Mouse (Mus musculus): ENCODE results near the gene Cdk14. TPM values are rescaled to one million over a fixed set of nuclear protein-coding genes. Genes with fewer than 3 reads are reported as not detected.

Gene Cdk14
- 10.8 and 14.3 TPM in 2 replicates for polyA plus RNA-seq (2015; fragmentation: Nextera tagmentation; extraction: Ambion mirVana)

- Histone ChIP-seq H3K36me3 (no peaks in the 10 kb centered on the region), H3K4me2 (no peak within 1 kb of the TSS), H3K27ac (replicated peaks) (no peak within 1 kb of the TSS), H3K9me3 (no peaks in the 10 kb centered on the region), H3K9ac (no peak within 1 kb of the TSS), H3K4me1 (peaks cover 15% of the 10 kb centered on the region), H3K27me3 (replicated peaks) (no peaks in the 10 kb centered on the region), H3K4me3 (no peak within 1 kb of the TSS)
- 71% methylated on average over 9 of the region's 9 CpGs for whole genome bisulfite sequencing
- no peak for ATAC-seq (ENCODE audit: extremely low read depth, insufficient number of reproducible peaks, low FRiP score, low TSS enrichment)
Observed at GRCm38 (mm10) chr5:5419992-5420455, at the start of gene Cdk14. Gene Cdk14, minus strand, starts transcription at chr5:5420312.

GRCm38 (mm10) chr5:5465256-5465655 lies 45.1 kb upstream of the Cdk14 start:
- H3K27ac ChIP-seq (replicated peaks) = no peak overlapping the region
- H3K27me3 ChIP-seq (replicated peaks) = no peaks in the 10 kb centered on the region
- no peak overlapping the region for H3K4me3 ChIP-seq
- no peak overlapping the region for H3K4me2 ChIP-seq
- no peaks in the 10 kb centered on the region for H3K9me3 ChIP-seq
- no peaks in the 10 kb centered on the region for H3K36me3 ChIP-seq
- no peaks in the 10 kb centered on the region for H3K4me1 ChIP-seq
- no peak for ATAC-seq (ENCODE audit: extremely low read depth, insufficient number of reproducible peaks, low FRiP score, low TSS enrichment)
- no peak overlapping the region for H3K9ac ChIP-seq
- 45% methylated on average over 1 of the region's 1 CpGs for WGBS

- Histone ChIP-seq H3K27ac (replicated peaks) (no peak overlapping the region), H3K4me1 (no peaks in the 10 kb centered on the region), H3K36me3 (no peaks in the 10 kb centered on the region), H3K9me3 (no peaks in the 10 kb centered on the region), H3K4me3 (no peak overlapping the region), H3K27me3 (replicated peaks) (no peaks in the 10 kb centered on the region), H3K4me2 (no peak overlapping the region), H3K9ac (no peak overlapping the region)
- no peak for ATAC-seq (ENCODE audit: extremely low read depth, insufficient number of reproducible peaks, low FRiP score, low TSS enrichment)
- WGBS = 57% methylated on average over 5 of the region's 5 CpGs
Observed at GRCm38 (mm10) chr5:5431746-5432438, 11.8 kb upstream of the Cdk14 start.

GRCm38 (mm10) chr5:5423723-5424171 lies 3.6 kb upstream of the Cdk14 start:
- WGBS = 52% methylated on average over 6 of the region's 6 CpGs
- Histone ChIP-seq H3K4me1 (peaks cover 15% of the 10 kb centered on the region), H3K9me3 (no peaks in the 10 kb centered on the region), H3K27ac (replicated peaks) (0 out of 2 replicates have a peak overlapping the region, but pooled peaks have one; percentile 21), H3K9ac (no peak overlapping the region), H3K27me3 (replicated peaks) (no peaks in the 10 kb centered on the region), H3K36me3 (no peaks in the 10 kb centered on the region), H3K4me3 (no peak overlapping the region), H3K4me2 (peak overlapping the region; percentile 36)
- ATAC-seq (ENCODE audit: extremely low read depth, insufficient number of reproducible peaks, low FRiP score, low TSS enrichment) = no peak

GRCm38 (mm10) chr5:5423081-5423480 lies 3.0 kb upstream of the Cdk14 start:
- no peaks in the 10 kb centered on the region for H3K9me3 ChIP-seq
- WGBS = 90% methylated on average over 4 of the region's 4 CpGs
- H3K4me1 ChIP-seq = peaks cover 15% of the 10 kb centered on the region
- no peaks in the 10 kb centered on the region for H3K27me3 ChIP-seq (replicated peaks)
- H3K9ac ChIP-seq = no peak overlapping the region
- H3K27ac ChIP-seq (replicated peaks) = no peak overlapping the region
- no peak overlapping the region for H3K4me3 ChIP-seq
- ATAC-seq (ENCODE audit: extremely low read depth, insufficient number of reproducible peaks, low FRiP score, low TSS enrichment) = no peak
- H3K4me2 ChIP-seq = no peak overlapping the region
- no peaks in the 10 kb centered on the region for H3K36me3 ChIP-seq

- WGBS = 82% methylated on average over 2 of the region's 2 CpGs
- Histone ChIP-seq H3K27me3 (replicated peaks) (no peaks in the 10 kb centered on the region), H3K4me3 (no peak overlapping the region), H3K27ac (replicated peaks) (no peak overlapping the region), H3K36me3 (no peaks in the 10 kb centered on the region), H3K4me2 (no peak overlapping the region), H3K4me1 (peaks cover 15% of the 10 kb centered on the region), H3K9me3 (no peaks in the 10 kb centered on the region), H3K9ac (no peak overlapping the region)
- no peak for ATAC-seq (ENCODE audit: extremely low read depth, insufficient number of reproducible peaks, low FRiP score, low TSS enrichment)
Observed at GRCm38 (mm10) chr5:5421439-5421838, 1.3 kb upstream of the Cdk14 start.

- Histone ChIP-seq H3K36me3 (no peaks in the 10 kb centered on the region), H3K27ac (replicated peaks) (no peak overlapping the region), H3K9me3 (no peaks in the 10 kb centered on the region), H3K4me2 (no peak overlapping the region), H3K4me3 (no peak overlapping the region), H3K9ac (no peak overlapping the region), H3K27me3 (replicated peaks) (no peaks in the 10 kb centered on the region), H3K4me1 (peaks cover 15% of the 10 kb centered on the region)
- ATAC-seq (ENCODE audit: extremely low read depth, insufficient number of reproducible peaks, low FRiP score, low TSS enrichment) = no peak
- 79% methylated on average over 1 of the region's 1 CpGs for WGBS
Observed at GRCm38 (mm10) chr5:5419253-5419652, 859 bp downstream of the Cdk14 start.

GRCm38 (mm10) chr5:5414835-5415234 lies 5.3 kb downstream of the Cdk14 start:
- no peak overlapping the region for H3K9ac ChIP-seq
- H3K36me3 ChIP-seq = no peaks in the 10 kb centered on the region
- H3K4me1 ChIP-seq = no peaks in the 10 kb centered on the region
- 66% methylated on average over 3 of the region's 3 CpGs for WGBS
- ATAC-seq (ENCODE audit: extremely low read depth, insufficient number of reproducible peaks, low FRiP score, low TSS enrichment) = no peak
- no peak overlapping the region for H3K4me3 ChIP-seq
- no peaks in the 10 kb centered on the region for H3K27me3 ChIP-seq (replicated peaks)
- H3K27ac ChIP-seq (replicated peaks) = no peak overlapping the region
- no peak overlapping the region for H3K4me2 ChIP-seq
- H3K9me3 ChIP-seq = no peaks in the 10 kb centered on the region

GRCm38 (mm10) chr5:5411886-5412285 lies 8.2 kb downstream of the Cdk14 start:
- 74% methylated on average over 2 of the region's 2 CpGs for WGBS
- no peak for ATAC-seq (ENCODE audit: extremely low read depth, insufficient number of reproducible peaks, low FRiP score, low TSS enrichment)
- H3K27ac ChIP-seq (replicated peaks) = no peak overlapping the region
- no peaks in the 10 kb centered on the region for H3K9me3 ChIP-seq
- no peaks in the 10 kb centered on the region for H3K27me3 ChIP-seq (replicated peaks)
- H3K9ac ChIP-seq = no peak overlapping the region
- no peaks in the 10 kb centered on the region for H3K36me3 ChIP-seq
- no peak overlapping the region for H3K4me3 ChIP-seq
- no peaks in the 10 kb centered on the region for H3K4me1 ChIP-seq
- H3K4me2 ChIP-seq = no peak overlapping the region

- Histone ChIP-seq H3K27me3 (replicated peaks) (no peaks in the 10 kb centered on the region), H3K4me3 (no peak overlapping the region), H3K36me3 (no peaks in the 10 kb centered on the region), H3K27ac (replicated peaks) (no peak overlapping the region), H3K9me3 (no peaks in the 10 kb centered on the region), H3K4me1 (no peaks in the 10 kb centered on the region), H3K4me2 (no peak overlapping the region), H3K9ac (no peak overlapping the region)
- no peak for ATAC-seq (ENCODE audit: extremely low read depth, insufficient number of reproducible peaks, low FRiP score, low TSS enrichment)
- WGBS = 59% methylated on average over 4 of the region's 4 CpGs
Observed at GRCm38 (mm10) chr5:5401986-5402385, 18.1 kb downstream of the Cdk14 start.

GRCm38 (mm10) chr5:5392786-5393185 lies 27.3 kb downstream of the Cdk14 start:
- Histone ChIP-seq H3K9ac (no peak overlapping the region), H3K4me1 (no peaks in the 10 kb centered on the region), H3K4me2 (no peak overlapping the region), H3K9me3 (no peaks in the 10 kb centered on the region), H3K36me3 (no peaks in the 10 kb centered on the region), H3K27me3 (replicated peaks) (no peaks in the 10 kb centered on the region), H3K27ac (replicated peaks) (no peak overlapping the region), H3K4me3 (no peak overlapping the region)
- 48% methylated on average over 3 of the region's 3 CpGs for WGBS
- no peak for ATAC-seq (ENCODE audit: extremely low read depth, insufficient number of reproducible peaks, low FRiP score, low TSS enrichment)

All from heart, embryonic 13.5 days (tissue).